Mouse (Mus musculus): ENCODE data around the gene Rps25. TPM values are rescaled to one million over a fixed set of nuclear protein-coding genes. Genes with fewer than 3 reads are reported as not detected.
A peak's percentile ranks its signal among the peaks of the same experiment; 100 is the strongest.
"Not testable (repeated sequence)": the region's sequence is repeated elsewhere in the genome, so short reads cannot be mapped to it uniquely, and the experiment has no call there.

Gene Rps25
- polyA plus RNA-seq, 1 experiment, result 3,912 TPM

DNA sequence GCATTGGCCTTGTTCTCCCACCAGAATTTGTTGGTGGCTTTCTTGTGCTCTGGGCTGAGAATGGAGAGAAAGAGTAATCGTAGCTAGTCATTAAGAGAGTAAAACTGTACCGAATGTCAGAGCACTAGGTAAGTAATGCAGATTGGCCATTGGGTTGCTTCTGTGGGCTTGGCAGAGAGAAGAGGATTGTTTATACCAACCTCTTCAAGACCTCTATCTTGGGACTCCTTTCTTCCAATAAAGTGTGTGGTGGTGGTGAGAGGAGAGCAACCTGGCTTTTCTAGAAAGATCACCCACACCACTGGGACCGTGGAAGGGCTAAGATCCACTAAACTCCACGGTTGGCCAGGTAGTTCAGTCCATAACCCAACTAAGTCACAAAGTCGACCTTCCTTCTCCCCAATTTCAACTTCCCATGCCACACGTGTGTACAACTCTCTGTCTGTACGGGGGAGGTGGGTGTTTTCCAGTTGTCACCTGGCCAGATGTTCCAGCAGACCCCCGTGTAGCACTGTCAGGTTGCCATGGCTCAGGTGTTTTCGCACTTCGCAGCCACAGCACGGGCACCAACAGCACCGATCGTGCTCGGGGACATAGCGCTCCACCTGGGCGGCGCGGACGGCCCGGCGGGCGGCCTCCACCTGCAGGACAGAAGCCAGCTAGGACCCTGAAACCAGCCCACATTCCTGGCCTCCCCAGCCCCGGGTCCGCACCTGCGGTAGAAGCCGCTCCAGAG is 10.4 kb downstream of the Rps25 start:
- no peak overlapping the region for H3K27ac ChIP-seq (ENCODE audit: insufficient read depth, low read length)
- no peak for TF ChIP-seq CTCF (IDR thresholded peaks at IDR 0.05; ENCODE audit: borderline replicate concordance, insufficient read depth, low read length)
- no peaks in the 10 kb centered on the region for H3K4me1 ChIP-seq (ENCODE audit: control insufficient read depth, insufficient read depth, low read length)
- peak overlapping the region; percentile 87 for H3K4me3 ChIP-seq (ENCODE audit: insufficient read depth, low read length)

DNA sequence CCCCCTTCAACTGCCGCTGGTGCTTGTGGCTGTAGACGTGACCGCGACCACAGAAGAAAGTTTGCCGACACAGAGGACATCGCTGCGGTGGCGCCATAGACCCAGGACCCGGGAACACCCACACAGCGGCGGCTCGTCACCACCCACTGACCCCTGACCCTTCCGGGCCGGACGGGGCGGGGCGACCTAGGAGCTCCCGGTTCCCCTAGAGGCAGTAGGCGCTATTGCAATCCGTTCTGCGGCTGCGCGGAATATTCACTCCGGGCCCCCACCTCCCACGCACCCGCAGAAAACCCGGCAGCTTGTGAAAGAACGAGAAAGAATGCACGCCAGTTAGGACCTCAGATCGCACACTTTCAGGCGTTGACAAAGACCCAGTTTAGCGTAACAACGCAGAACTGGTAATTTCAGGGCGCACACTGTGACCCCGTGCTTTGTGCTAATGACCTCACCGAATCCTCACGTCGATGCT is 11.0 kb downstream of the Rps25 start:
- H3K4me1 ChIP-seq (ENCODE audit: control insufficient read depth, insufficient read depth, low read length), result no peaks in the 10 kb centered on the region
- H3K4me3 ChIP-seq (ENCODE audit: insufficient read depth, low read length), result peak overlapping the region; percentile 87
- TF ChIP-seq POLR2A (IDR thresholded peaks at IDR 0.05; ENCODE audit: low read depth, low read length) (peak; percentile 94), CTCF (IDR thresholded peaks at IDR 0.05; ENCODE audit: borderline replicate concordance, insufficient read depth, low read length) (peak; percentile 9; the same call in 1 of the 2 replicates)
- H3K27ac ChIP-seq (ENCODE audit: insufficient read depth, low read length), result peak overlapping the region; percentile 68

- Histone ChIP-seq H3K4me3 (ENCODE audit: insufficient read depth, low read length) (peak within 1 kb of the TSS; percentile 87), H3K4me1 (ENCODE audit: control insufficient read depth, insufficient read depth, low read length) (no peaks in the 10 kb centered on the region), H3K27ac (ENCODE audit: insufficient read depth, low read length) (peak within 1 kb of the TSS; percentile 68)
- no peak for TF ChIP-seq CTCF (IDR thresholded peaks at IDR 0.05; ENCODE audit: borderline replicate concordance, insufficient read depth, low read length)
- TF ChIP-seq POLR2A (IDR thresholded peaks at IDR 0.05; ENCODE audit: low read depth, low read length), result no peak
Observed at GRCm38 (mm10) chr9:44418519-44419385, 11.8 kb downstream of the Rps25 start, which contains the start of gene Ccdc84. Ccdc84 (minus strand) TSS chr9:44418569.

- H3K27ac ChIP-seq (ENCODE audit: insufficient read depth, low read length); H3K4me3 ChIP-seq (ENCODE audit: insufficient read depth, low read length); H3K4me1 ChIP-seq (ENCODE audit: control insufficient read depth, insufficient read depth, low read length): not testable (repeated sequence)
Observed at GRCm38 (mm10) chr9:44419730-44420129, 12.8 kb downstream of the Rps25 start.

- TF ChIP-seq CTCF (IDR thresholded peaks at IDR 0.05; ENCODE audit: borderline replicate concordance, insufficient read depth, low read length) (no peak), POLR2A (IDR thresholded peaks at IDR 0.05; ENCODE audit: low read depth, low read length) (no peak)
- Histone ChIP-seq H3K4me1 (ENCODE audit: control insufficient read depth, insufficient read depth, low read length) (no peaks in the 10 kb centered on the region), H3K4me3 (ENCODE audit: insufficient read depth, low read length) (no peak overlapping the region), H3K27ac (ENCODE audit: insufficient read depth, low read length) (no peak overlapping the region)
Observed at GRCm38 (mm10) chr9:44420280-44420898, 13.4 kb downstream of the Rps25 start.

DNA sequence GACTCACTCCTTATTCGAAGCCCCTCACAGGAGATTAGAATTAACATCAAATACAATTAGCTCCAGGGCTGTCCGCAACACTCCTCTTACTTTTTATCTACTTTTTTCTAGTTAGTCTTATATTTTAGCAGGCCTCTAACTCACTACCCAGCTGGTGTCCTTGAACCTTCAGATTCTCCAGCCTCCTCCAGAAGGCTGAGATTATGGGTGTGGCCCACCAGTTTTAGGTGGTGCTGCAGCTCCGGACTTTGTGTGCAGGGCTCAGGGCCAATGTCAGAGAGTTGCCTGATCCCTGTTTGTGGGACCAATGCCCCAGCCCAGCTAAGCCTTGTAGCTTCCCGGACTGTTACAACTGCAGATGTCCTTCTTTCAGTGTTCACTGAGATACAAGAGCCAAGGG is 16.6 kb downstream of the Rps25 start:
- TF ChIP-seq POLR2A (IDR thresholded peaks at IDR 0.05; ENCODE audit: low read depth, low read length), result no peak
- no peak for TF ChIP-seq CTCF (IDR thresholded peaks at IDR 0.05; ENCODE audit: borderline replicate concordance, insufficient read depth, low read length)
- H3K27ac ChIP-seq (ENCODE audit: insufficient read depth, low read length), result no peak overlapping the region
- H3K4me1 ChIP-seq (ENCODE audit: control insufficient read depth, insufficient read depth, low read length), result no peaks in the 10 kb centered on the region
- H3K4me3 ChIP-seq (ENCODE audit: insufficient read depth, low read length), result no peak overlapping the region

DNA sequence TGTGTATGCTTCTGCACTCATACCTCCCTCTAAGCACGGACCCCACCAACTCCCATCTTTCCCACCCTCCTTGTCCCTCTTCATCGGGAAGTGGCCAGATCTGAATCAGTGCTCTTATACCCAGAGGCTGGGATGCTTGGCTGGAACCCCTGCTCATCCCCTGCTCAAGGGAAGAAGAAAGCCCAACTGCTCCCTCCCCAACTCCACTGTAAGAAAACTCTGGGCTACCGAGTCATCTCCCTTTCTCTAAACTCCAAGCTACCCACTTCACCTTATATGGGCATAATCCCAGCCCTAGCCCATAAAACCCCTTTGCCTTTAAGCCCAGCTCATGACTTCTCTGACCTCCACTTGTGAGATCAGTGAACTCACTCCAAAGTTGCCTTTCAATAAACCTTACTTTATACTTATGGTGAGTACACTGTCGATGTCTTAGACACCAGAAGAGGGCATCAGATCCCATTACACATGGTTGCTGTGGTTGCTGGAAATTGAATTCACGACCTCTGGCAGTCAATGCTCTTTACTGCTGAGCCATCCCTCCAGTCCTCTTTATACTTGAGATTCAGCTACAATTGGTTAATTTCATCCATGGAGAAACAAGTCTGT is 25.7 kb downstream of the Rps25 start:
- no peak overlapping the region for H3K27ac ChIP-seq (ENCODE audit: insufficient read depth, low read length)
- H3K4me3 ChIP-seq (ENCODE audit: insufficient read depth, low read length), result no peak overlapping the region
- TF ChIP-seq CTCF (IDR thresholded peaks at IDR 0.05; ENCODE audit: borderline replicate concordance, insufficient read depth, low read length), result no peak
- TF ChIP-seq POLR2A (IDR thresholded peaks at IDR 0.05; ENCODE audit: low read depth, low read length), result no peak

GRCm38 (mm10) chr9:44435747-44436146 is 28.8 kb downstream of the Rps25 start:
- H3K4me1 ChIP-seq (ENCODE audit: control insufficient read depth, insufficient read depth, low read length), result no peaks in the 10 kb centered on the region
- no peak overlapping the region for H3K27ac ChIP-seq (ENCODE audit: insufficient read depth, low read length)
- no peak overlapping the region for H3K4me3 ChIP-seq (ENCODE audit: insufficient read depth, low read length)
- TF ChIP-seq POLR2A (IDR thresholded peaks at IDR 0.05; ENCODE audit: low read depth, low read length), result no peak

More for the DNA sequence above, 25.7 kb downstream of the Rps25 start:
- no peaks in the 10 kb centered on the region for H3K4me1 ChIP-seq (ENCODE audit: control insufficient read depth, insufficient read depth, low read length)

- TF ChIP-seq CTCF (IDR thresholded peaks at IDR 0.05; ENCODE audit: borderline replicate concordance, insufficient read depth, low read length) (no peak), POLR2A (IDR thresholded peaks at IDR 0.05; ENCODE audit: low read depth, low read length) (no peak)
- H3K4me1 ChIP-seq (ENCODE audit: control insufficient read depth, insufficient read depth, low read length), result no peaks in the 10 kb centered on the region
- no peak within 1 kb of the TSS for H3K4me3 ChIP-seq (ENCODE audit: insufficient read depth, low read length)
Observed at GRCm38 (mm10) chr9:44440961-44441360, 34.0 kb downstream of the Rps25 start, which contains the start of gene Foxr1. Foxr1 (minus strand) TSS chr9:44441136.

GRCm38 (mm10) chr9:44444402-44445025 is 37.6 kb downstream of the Rps25 start:
- not testable (repeated sequence) for H3K27ac ChIP-seq (ENCODE audit: insufficient read depth, low read length); H3K4me3 ChIP-seq (ENCODE audit: insufficient read depth, low read length); H3K4me1 ChIP-seq (ENCODE audit: control insufficient read depth, insufficient read depth, low read length)

More at GRCm38 (mm10) chr9:44440961-44441360, 34.0 kb downstream of the Rps25 start, which contains the start of gene Foxr1:
- H3K27ac ChIP-seq (ENCODE audit: insufficient read depth, low read length), result no peak within 1 kb of the TSS

Data from embryonic fibroblast, embryonic 13.5 days (primary cell).